Mouse (Mus musculus) heart, postnatal 4 days (tissue): ENCODE results near the gene Fdxacb1. TPM values are rescaled to one million over a fixed set of nuclear protein-coding genes. Genes with fewer than 3 reads are reported as not detected.

Experiments used
- DNase-seq: peaks from one replicate; pipeline ENCODE4 v3.0.0; 2021
- total RNA-seq, 2 experiments: library from RNA; stranded (reverse); gene quantifications; 2 replicates each; pipeline ENCODE4 v1.2.3; 2021

Fdxacb1 gene
- 1 to 10 TPM; 6.0 to 7.1 TPM for total RNA-seq

DNA sequence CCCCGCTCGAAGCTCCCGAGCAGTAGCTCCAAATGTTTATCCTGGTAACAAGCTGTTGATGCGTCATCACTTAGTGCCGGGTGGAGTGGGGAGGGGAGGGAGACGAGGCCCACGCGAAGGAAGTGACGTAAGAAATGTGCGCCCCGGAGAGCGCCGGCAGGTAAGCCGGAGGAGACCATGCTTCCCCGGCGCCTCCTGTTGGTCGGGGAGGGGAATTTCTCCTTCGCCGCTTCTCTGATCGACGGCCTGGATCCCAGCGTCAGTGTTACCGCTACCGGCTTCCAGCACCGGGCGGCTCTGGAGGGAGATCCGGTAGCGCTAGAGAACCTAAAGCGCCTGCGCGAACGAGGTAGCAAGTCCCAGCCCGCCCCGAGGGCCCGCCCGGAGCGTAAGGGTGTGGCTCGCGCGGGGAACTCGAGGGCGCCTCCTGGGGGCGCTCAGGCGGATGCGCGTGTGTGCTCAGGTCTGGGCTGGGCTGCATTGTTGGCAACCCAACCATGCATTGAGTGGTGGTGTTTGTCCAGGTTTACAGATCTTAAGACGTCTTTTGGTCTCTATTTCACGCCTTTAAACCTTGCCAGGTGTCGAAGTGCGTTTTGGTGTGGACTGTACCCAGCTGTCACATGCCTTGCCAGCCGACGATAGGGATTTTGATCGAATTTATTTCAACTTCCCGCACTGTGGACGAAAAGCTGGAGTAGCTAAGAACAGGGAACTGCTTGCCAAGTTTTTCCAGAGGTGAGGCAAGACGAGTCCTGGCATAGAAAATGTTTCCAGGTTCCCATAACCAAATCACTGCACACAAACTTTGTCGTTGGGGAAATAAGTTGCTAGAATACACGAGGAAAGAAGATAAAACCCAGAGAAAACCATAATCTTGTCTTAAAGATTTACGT, at the start of gene Fdxacb1:
TSS of gene Fdxacb1 (plus strand) at position 130 of the 896 bp plus-strand sequence.
- DNase-seq = peak; percentile 97

- DNase-seq = no peak
Measured at GRCm38 (mm10) chr9:50718878-50719277, 49.2 kb upstream of the Fdxacb1 start.

GRCm38 (mm10) chr9:50721061-50721460, 47.0 kb upstream of the Fdxacb1 start:
- peak; percentile 17 for DNase-seq

GRCm38 (mm10) chr9:50722451-50722911, 45.6 kb upstream of the Fdxacb1 start:
- peak; percentile 63 for DNase-seq

GRCm38 (mm10) chr9:50723406-50723805, 44.6 kb upstream of the Fdxacb1 start:
- peak; percentile 92 for DNase-seq

DNA sequence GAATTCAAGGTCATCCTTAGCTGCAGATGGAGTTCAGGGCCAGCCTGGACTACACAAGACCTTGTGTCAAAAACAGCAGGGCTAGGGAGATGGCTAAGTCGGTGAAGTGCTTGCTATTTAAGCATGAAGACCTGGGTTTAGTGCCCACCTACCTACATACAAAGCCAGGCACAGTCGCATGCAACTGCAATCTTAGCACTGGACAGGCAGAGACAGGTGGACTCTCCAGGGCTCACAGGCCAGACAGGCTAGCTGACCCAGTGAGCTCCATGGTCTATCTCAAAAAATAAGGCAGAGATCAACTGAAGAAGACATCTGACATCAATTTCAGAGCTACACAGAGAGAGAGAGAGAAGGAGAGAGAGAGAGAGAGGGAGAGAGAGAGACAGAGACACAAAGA, 43.9 kb upstream of the Fdxacb1 start:
- DNase-seq = no peak

DNA sequence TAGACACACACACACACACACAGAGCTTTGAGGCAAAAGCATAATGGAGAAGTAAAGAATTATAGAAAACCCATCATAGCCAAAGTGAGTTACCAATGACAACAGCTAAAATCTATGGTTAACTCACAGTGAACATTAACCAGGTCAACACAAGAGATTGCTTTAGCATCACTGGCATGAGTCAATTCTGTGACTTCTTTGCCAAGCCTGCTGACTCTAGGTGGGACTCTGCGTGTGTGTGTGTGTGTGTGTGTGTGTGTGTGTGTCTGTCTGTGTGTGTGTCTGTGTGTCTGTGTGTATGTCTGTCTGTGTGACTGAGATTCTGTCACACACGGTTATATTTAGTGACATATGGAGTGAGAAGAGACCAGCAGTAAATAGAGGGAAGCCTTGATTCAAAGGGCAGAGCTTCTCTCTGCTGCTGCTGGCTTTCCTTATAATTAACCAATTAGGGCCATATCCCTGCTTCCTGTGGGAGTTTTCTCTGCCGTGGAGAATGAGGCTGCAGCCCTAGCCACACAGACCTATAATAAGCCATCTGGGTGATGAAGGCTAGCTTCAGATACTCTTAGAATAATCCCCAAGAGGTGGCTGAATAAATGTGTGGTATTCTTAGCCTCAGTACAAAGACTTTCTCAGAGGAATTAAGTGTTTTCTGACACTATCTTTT, 43.2 kb upstream of the Fdxacb1 start:
- DNase-seq = no peak

- DNase-seq = peak; percentile 18
Measured at GRCm38 (mm10) chr9:50725921-50726590, 42.0 kb upstream of the Fdxacb1 start.

- peak; percentile 35 for DNase-seq
Measured at GRCm38 (mm10) chr9:50727171-50727924, 40.7 kb upstream of the Fdxacb1 start.

DNA sequence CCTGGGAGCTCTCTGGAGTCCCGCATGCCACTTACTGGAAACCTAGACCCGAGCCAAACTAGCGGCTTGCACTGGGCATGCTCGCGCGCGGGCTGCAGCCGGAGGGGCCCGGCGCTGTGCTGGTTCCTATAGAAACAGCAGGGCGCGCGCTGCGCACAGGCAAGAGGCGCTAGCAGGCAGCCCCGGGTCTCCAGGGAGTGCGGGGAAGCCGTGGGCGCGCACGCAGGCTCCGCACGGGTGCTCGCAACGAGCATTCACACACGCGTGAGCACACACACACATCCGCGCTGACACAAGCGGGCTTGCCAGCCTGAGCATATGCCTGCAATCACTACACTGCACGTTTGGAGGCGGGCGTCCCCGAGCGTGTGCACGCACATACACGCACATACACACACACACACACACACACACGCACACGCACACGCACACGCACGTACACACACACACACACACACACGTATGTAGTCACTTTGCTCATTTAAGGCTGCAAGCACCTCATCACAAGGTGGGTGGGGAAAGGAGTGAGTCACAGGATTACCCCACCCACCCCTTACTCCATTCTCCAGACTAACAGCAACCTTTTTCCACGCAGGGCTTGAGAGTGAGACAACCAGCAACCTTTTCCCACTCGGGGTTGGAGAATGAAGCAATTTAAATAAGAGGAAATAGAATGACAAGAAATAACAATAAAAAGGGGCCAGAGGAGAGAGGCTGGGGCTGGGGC, 39.9 kb upstream of the Fdxacb1 start:
- DNase-seq = peak; percentile 80

GRCm38 (mm10) chr9:50729600-50729999, 38.4 kb upstream of the Fdxacb1 start:
- no peak for DNase-seq

DNA sequence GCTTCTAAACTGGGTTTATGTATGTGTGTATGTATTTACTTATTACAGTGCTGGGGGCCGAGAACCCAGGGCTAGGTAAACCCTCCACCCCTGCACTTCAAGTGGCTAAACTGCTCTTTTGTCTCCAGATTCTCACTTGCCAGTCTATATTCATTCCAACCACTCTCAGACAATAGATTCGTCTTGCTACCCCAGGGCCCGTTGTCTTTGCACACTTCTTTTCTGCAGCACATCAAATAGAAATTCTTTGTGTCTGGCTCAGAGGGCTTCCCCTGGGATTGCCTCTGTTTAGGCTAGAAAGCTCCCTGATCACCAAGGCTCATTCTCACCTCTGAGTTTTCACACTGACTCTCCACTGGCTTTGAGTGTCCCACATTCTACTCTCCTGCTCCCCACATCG, 35.5 kb upstream of the Fdxacb1 start:
- no peak for DNase-seq

GRCm38 (mm10) chr9:50734989-50735388, 33.0 kb upstream of the Fdxacb1 start:
- DNase-seq = peak; percentile 74

DNA sequence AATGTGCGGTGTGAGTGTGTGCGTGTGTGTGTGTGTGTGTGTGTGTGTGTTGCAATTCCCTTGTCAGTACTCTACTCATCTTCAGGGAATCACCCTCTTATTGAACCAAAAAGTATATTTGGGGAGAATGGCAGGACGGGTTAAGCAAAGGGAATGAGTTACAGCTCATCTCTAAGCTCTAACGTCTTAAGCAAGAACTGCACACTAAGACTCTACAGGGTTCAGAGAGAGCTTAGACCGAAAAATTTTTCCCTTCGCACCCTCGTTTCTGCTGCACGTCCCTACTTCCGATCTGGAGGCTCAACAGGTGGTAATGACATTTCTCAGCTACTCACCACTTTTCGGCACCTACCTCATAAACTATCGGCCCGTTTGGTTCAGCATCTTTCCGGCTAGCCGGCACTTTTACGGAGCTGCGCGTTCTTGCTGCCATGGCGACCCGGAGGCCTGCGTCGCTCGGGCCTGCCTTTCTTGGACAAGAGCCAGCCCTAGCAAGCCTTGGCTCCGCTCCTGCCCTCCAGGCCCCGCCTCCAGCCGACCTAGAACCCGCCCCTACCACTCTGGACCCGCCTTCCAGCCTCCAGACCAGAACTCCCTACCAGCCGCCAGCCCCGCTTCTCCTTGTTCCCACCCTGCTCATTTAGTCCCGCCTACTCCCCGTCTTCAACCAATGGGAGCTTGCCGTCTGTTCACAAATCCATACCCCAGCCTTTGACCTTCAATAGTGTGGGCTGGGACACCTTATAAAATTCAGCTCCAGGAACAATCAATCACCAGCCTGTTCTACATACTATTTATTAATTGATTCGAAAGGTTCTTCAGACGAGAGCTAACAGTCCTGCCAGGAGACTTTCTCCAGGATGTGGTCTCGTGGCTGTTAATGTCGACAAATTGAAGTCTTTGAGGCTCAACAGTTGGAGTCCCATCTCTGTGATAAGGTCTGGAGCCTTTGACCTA, 28.8 kb upstream of the Fdxacb1 start, which contains the start of gene Dixdc1:
TSS of gene Dixdc1 (minus strand) at position 604 of the 957 bp plus-strand sequence.
- peak; percentile 98 for DNase-seq

- no peak for DNase-seq
Measured at GRCm38 (mm10) chr9:50740867-50741784, 26.9 kb upstream of the Fdxacb1 start.

DNA sequence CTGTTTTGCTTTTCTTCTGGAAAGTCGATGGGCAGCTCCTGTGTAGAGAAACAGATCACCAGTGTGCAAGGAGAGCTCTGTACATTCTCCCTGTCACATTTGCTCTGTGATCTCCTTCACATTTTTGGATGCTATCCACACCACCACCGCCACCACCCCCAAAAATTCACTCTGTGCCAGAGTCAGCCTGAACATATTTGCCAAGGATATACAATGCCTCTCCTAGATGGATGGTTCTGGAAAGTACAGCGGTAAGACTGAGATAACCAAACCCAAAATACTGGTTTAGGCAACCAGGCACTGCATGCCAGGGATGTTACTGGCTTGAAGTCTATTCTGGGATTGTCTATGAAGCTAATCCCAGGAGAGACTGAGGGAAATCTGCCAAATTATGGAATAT, 25.8 kb upstream of the Fdxacb1 start:
- no peak for DNase-seq

- no peak for DNase-seq
Measured at GRCm38 (mm10) chr9:50742744-50743143, 25.3 kb upstream of the Fdxacb1 start.

- DNase-seq = no peak
Measured at GRCm38 (mm10) chr9:50745806-50746205, 22.2 kb upstream of the Fdxacb1 start.

DNA sequence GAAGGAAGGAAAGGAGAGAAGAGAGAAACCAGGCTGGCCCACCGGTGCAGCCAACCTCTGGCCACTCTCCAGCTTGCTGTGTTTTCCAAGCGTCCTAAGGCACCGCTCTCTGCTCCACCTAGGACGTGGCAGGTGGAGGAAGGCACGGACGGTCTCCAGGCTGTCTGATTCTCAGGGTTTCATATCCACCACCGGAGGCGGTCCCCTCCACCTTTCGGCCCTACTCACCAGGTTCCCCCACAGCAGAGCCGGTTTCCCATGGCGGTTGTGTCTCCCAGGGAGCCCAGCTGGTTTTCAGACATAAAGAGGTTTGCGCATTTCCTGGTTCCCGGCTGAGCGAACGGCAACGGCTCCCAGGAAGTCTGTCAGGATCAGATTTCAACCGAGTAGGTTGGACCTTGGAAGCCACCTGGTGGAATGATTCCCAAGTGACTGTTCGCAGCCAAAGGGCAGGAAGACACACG, 21.8 kb upstream of the Fdxacb1 start, which contains the start of gene 2310030G06Rik:
TSS of gene 2310030G06Rik (minus strand) at position 323 of the 464 bp plus-strand sequence.
- peak; percentile 51 for DNase-seq
